Mouse (Mus musculus): Measurements from ENCODE around the gene Ulk1.

GRCm38 (mm10) chr5:110804012-110804743 lies 5.7 kb downstream of the Ulk1 start:
- TF ChIP-seq CTCF (IDR thresholded peaks at IDR 0.05; ENCODE audit: low read depth) (no peak), EP300 (optimal IDR thresholded peaks at IDR 0.05) (no peak)

All from stomach, postnatal 0 days (tissue).